Mouse (Mus musculus): ENCODE measurements at regions not wholly inside any gene's neighbourhood (a gene's known extent, or its start where the extent isn't known, plus 50 kb on each side); places are given as distances from the start of the nearest gene placed in this dataset.
"Not testable (repeated sequence)": the region's sequence is repeated elsewhere in the genome, so short reads cannot be mapped to it uniquely, and the experiment has no call there.

DNA sequence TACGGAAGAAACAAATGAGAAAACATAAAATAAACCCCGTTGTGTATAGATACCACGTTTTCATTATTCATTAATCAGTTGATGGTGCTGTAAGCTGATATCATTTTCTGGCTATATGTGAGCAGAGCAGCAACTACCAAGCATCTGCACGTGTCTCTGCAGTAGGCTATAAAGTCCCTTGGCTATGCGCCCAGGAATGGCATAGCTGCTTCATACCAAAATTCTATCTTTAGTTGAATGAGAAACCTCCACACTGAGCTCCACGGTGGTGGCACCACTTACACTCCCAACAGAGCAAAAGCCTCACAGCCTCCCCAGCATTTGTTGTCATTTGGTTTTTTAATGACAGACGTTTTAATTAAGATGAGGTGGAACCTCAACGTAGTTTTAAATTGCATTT lies 944.4 kb downstream of the Ttll7 start:
- DNase-seq (ENCODE audit: low spot score in 2 of 2): no peak
- intact Hi-C loops (cut with DNase I): no loop called here

DNA sequence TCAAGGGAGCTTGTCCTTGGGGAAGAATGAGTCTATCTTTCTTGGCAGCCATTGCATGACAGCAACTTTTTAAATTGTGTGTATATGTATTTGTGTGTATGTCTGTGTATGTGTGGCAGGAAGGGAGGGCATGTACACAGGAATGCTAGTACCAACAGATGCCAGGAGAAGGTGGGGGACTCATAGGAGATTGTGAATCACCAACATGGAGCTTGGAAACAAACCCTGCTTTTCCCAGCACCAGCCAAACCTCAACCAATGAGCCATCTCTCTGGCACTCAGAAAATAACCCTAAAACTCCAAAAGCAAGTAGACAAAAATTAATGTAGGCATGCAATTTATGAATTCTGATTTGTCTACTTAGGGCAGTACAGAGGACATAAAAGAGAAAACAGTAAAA lies 942.9 kb downstream of the Ttll7 start:
- no peak for DNase-seq (ENCODE audit: low spot score in 2 of 2)

GRCm38 (mm10) chr3:147786555-147786954 lies 934.4 kb downstream of the Ttll7 start:
- intact Hi-C loops (cut with DNase I): no loop called here
- DNase-seq (ENCODE audit: low spot score in 2 of 2): no peak

More for the DNA sequence above, 942.9 kb downstream of the Ttll7 start:
- intact Hi-C loops (cut with DNase I): no loop called here

- intact Hi-C loops (cut with DNase I): no loop called here
Observed at GRCm38 (mm10) chr3:147750842-147751191, 898.6 kb downstream of the Ttll7 start.

GRCm38 (mm10) chr3:147749939-147750841 lies 898.0 kb downstream of the Ttll7 start:
- intact Hi-C loops (cut with DNase I): no loop called here
- DNase-seq (ENCODE audit: low spot score in 2 of 2): no peak

More at GRCm38 (mm10) chr3:147750842-147751191, 898.6 kb downstream of the Ttll7 start:
- DNase-seq (ENCODE audit: low spot score in 2 of 2): no peak

GRCm38 (mm10) chr3:147749442-147749841 lies 897.3 kb downstream of the Ttll7 start:
- intact Hi-C loops (cut with DNase I): no loop called here
- DNase-seq (ENCODE audit: low spot score in 2 of 2): no peak

- DNase-seq (ENCODE audit: low spot score in 2 of 2): no peak
- intact Hi-C loops (cut with DNase I): no loop called here
Observed at GRCm38 (mm10) chr3:147736673-147737439, 884.7 kb downstream of the Ttll7 start.

GRCm38 (mm10) chr3:147716391-147716790 lies 864.2 kb downstream of the Ttll7 start:
- DNase-seq (ENCODE audit: low spot score in 2 of 2): no peak
- intact Hi-C loops (cut with DNase I): no loop called here

GRCm38 (mm10) chr3:147707401-147707801 lies 855.2 kb downstream of the Ttll7 start:
- intact Hi-C loops (cut with DNase I): no loop called here
- DNase-seq (ENCODE audit: low spot score in 2 of 2): no peak

DNA sequence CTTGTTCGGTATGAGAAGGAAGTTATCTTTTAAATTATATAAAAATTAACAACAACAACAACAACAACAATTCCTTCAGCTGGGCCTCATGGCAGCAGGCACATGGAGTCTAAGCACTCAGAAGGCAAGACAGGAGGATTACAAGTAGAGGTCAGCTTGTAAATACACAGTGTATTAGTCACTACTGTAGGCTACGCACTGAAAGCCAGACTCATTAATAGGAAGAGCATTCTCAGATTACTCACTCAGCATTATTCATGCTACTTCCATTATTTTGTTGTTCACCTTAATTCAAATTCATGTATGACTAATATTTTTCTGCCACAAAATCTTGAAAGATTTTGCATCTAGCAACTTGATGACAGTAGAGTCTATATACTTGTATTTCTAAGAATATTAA lies 831.6 kb downstream of the Ttll7 start:
- intact Hi-C loops (cut with DNase I): no loop called here
- DNase-seq (ENCODE audit: low spot score in 2 of 2): no peak

- no peak for DNase-seq (ENCODE audit: low spot score in 2 of 2)
- intact Hi-C loops (cut with DNase I): no loop called here
Observed at GRCm38 (mm10) chr3:147680299-147680698, 828.1 kb downstream of the Ttll7 start.

DNA sequence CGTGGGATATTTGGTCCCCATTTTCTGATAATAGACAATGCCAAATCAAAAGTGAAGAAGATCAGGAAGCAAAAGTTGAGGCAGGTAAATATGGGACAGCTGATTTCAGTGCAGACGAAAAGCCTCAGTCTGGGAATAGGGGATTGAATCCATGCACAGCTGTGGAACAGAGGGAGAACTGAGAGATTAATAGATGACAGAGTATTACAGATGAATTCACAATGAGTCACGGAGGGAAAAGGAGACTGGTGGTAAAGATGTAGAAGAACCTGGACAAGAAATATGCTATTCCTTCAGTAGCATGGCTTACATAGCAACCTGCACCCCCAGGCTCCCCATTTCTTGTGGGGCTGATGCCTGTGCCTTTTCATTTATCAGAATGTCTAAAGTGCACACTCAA lies 810.4 kb downstream of the Ttll7 start:
- DNase-seq (ENCODE audit: low spot score in 2 of 2): no peak
- intact Hi-C loops (cut with DNase I): no loop called here

- DNase-seq (ENCODE audit: low spot score in 2 of 2): no peak
- intact Hi-C loops (cut with DNase I): no loop called here
Observed at GRCm38 (mm10) chr3:147652849-147653248, 800.7 kb downstream of the Ttll7 start.

DNA sequence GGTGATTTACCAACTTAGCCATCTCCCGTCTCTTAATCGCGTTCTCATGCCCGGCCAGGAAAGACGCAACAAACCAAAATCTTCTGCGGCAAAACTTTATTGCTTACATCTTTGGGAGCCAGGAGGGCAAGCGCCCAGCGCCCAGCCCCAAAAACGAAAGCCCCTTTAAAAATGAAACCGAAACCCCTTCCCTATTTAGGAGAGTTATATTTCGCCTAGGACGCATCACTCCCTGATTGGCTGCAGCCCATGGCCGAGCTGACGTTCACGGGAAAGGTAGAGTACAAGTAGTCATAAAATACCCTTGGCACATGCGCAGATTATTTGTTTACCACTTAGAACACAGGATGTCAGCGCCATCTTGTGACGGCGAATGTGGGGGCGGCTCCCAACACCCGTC lies 783.3 kb downstream of the Ttll7 start:
- intact Hi-C loops (cut with DNase I); DNase-seq (ENCODE audit: low spot score in 2 of 2): not testable (repeated sequence)

DNA sequence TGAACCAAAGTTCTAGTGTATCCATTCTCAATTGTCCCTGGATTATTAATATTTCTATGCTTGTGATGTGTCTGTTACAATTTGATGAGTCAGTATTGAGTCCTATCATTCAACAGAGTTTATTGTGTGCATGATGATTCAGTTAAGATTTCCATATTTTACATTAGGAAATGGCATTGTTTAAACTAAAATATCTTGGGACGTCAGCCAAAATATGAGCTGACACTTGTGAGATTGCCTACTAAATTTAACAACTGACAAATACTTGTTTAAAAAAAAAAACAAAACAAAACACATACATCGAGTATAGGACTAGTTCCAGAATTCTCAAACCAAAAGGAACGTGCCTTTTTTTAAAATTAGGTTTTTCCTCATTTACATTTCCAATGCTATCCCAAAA lies 779.0 kb downstream of the Ttll7 start:
- intact Hi-C loops (cut with DNase I): no loop called here
- no peak for DNase-seq (ENCODE audit: low spot score in 2 of 2)

DNA sequence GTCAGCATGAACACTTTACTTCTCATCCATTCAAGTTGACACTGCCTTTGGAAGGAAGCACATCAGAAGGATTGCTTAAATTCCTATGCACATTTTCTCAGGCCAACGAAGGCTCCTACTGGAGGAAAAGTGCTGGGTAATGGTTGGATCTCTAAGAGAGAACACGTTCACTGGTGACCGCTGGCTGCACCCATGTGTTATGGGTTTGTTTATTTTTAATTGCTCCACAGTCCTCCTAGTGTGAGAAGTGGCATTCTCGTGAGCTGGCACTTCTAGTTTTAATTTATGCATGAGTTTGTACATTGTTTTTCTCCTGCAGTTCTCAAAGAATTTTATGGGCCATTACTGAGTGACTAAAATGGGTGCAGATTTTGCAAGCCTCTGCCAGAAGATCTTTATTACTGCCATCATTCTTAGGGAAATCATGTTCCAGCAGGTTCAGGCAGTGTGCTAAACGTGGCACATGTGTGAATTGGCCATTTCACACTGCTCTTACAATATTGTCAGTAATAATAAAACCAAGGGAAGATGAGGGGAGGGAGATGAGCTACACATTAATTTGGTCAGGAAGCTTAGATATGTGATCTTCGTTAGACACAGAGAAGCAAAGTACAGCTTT lies 731.6 kb downstream of the Ttll7 start:
- intact Hi-C loops (cut with DNase I): no loop called here
- DNase-seq (ENCODE audit: low spot score in 2 of 2): no peak

GRCm38 (mm10) chr3:147571850-147572249 lies 719.7 kb downstream of the Ttll7 start:
- intact Hi-C loops (cut with DNase I): no loop called here
- DNase-seq (ENCODE audit: low spot score in 2 of 2): no peak

DNA sequence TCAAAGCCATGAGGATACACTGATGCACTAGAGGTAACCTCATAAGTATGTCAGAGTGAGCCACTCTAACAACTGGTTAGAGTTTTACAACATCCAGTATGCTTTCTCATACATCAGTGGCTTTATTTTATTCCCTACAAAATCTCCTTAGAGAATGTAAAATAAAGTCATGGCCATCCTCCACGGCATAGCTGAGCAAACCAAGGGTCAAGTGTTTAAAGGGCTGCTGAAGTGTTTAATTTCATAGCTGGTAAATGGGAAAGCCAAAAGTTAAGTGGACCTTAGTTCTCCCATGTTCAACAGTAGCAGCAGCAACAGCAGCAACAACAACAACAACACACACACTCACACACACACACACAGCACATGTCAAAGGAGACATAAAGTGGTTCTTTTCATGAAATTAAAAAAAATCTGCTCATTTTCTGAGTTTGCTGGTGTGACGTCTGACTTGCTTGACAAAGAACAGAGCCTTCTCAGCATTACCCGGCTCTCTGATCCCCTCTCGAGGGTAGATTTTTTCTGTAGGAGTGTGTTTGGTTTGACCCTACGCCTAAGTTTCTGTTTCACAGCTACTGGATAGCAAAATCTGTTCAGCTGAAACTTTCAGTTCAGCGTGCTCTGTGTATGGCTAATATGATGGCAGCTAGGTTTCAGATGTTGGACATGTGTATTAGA lies 693.3 kb downstream of the Ttll7 start:
- no peak for DNase-seq (ENCODE audit: low spot score in 2 of 2)
- intact Hi-C loops (cut with DNase I): no loop called here

GRCm38 (mm10) chr3:147542285-147542684 lies 690.1 kb downstream of the Ttll7 start:
- no peak for DNase-seq (ENCODE audit: low spot score in 2 of 2)
- intact Hi-C loops (cut with DNase I): no loop called here

DNA sequence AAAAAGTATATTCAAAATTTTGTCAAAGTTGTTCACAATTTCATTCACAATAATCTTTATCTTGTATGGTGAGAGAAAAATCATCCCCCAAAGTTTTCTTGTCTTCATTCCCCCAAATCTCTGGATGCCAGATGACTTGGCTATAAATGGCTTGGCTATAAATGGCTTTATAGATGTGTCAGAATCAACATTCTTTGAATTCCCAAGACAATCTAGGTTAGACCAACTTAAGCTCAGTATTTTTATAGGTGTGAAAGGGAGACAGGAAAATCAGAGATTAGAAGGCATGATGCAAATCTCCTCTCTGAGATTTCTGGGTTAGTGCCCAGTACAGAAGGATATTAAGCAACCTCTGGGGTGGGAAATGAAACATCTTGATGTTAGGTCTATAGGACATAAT lies 685.4 kb downstream of the Ttll7 start:
- DNase-seq (ENCODE audit: low spot score in 2 of 2): no peak
- intact Hi-C loops (cut with DNase I): no loop called here

Measured in left cerebral cortex, postnatal 36 days (tissue).